Mouse (Mus musculus): ENCODE results near the gene Ovol2.

DNA sequence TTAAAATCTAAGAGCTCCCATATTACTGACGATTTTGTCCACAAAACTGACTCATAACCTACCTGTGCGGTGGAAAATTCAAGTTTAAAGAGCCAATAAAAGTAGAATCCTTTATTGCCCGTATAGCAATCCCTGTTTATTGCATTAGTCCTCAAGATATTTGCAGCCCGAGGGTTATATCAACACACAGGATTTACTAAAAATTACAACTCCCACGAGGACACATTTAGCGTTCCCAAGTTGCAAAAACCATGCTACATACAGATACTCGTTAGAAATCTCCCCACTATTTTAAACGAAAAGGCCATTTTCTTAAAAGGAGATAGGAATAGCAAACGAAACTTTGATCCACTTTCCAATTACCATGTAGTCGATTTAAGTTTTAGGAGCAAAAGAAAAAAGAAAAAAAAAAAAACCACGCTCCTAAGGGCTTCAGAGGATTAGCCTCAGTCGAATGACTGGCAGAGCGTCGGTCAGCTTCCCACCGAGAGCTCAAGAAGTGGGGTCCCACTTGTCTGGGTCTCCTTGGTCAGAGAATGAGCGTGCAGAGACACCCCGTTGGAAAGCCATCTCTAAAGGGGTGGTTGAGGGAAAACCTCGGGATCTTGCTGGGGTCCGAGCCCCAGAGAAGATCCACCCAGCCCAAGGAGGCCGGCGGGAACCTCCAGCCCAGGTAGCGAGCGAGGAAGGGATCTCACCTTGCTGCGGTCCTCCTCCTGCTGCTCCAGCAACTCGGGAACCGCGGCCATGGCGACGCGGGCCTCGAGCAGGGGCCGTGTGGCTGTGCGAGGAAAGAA lies 62.1 kb downstream of the Ovol2 start:
- TF ChIP-seq CTCF (IDR thresholded peaks at IDR 0.05; ENCODE audit: low read depth): no peak
- no peak for TF ChIP-seq EP300 (IDR thresholded peaks at IDR 0.05; ENCODE audit: low read depth)

Data from liver, embryonic 14.5 days (tissue).